7 mouse cellular contexts compared by ENCODE assay signal in the genomic region with DNA sequence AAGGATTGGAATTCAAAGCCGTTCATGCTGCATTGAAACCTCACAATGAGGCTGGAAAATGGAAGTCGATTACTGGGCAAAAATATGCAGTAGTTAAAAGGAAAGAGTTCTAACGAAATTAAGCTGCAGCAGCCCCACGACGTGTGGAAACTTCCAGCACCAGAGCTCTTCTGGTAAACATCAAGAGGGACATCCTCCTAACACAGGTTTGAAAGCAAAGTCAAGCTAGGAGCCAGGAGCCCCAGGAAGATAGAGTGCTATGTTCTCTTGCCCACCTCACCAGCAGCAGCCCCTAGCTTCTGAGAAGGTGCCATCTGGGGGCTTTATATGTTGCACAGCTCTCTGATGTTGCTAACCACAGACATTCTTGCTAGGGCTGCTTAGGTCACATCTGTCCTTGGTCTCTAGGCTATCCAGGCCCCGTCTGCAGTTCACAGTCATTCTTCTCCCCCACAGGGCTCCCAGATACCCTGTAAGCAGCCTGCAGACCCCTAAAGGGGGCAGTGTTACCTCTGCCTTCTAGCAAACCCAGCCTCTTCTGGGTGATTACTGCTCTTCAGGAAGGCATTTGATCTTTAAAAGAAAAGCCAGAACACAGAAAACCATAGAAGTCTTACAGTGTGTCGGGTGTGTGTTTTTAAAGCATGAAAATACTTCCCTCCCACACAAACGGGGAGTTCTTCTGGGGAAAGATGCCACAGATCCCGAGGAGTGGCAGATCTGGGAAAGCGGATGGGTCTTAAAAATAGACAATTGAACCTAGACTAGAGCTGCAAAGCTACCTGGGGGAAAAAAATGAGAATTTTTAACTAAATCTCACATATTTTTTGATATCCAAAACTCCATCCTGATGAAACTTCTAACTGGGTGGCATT. TPM values are rescaled to one million over a fixed set of nuclear protein-coding genes. Genes with fewer than 3 reads are reported as not detected.
A peak's percentile ranks its signal among the peaks of the same experiment; 100 is the strongest.
DNase-seq lines count a peak whose midpoint lies in the region; ATAC-seq and TF ChIP-seq lines count a peak whose summit lies in the region.

No protein-coding gene starts in this region.

- peak; percentile 44 for TF ChIP-seq CTCF in intestine, postnatal 0 days (IDR thresholded peaks at IDR 0.05; ENCODE audit: low read depth)

- no peaks in the 10 kb centered on the region for H3K36me3 ChIP-seq in forebrain, embryonic 11.5 days (ENCODE audit: control insufficient read depth, insufficient read depth, low read length)
- no peaks in the 10 kb centered on the region for H3K36me3 ChIP-seq in intestine, postnatal 0 days (ENCODE audit: control insufficient read depth, insufficient read depth)

- peak overlapping the region; percentile 87 for H3K4me2 ChIP-seq in forebrain, embryonic 11.5 days (ENCODE audit: low read depth, low read length, severe bottlenecking)
- H3K4me2 ChIP-seq in intestine, postnatal 0 days (replicated peaks; ENCODE audit: low read depth), result peak overlapping the region; percentile 95

- ATAC-seq in forebrain, embryonic 11.5 days (replicated peaks; ENCODE audit: low FRiP score), result no peak
- ATAC-seq in intestine, postnatal 0 days, result no peak
- ATAC-seq in megakaryocyte-erythroid progenitor cell, adult 5-6 weeks (replicated peaks; ENCODE audit: low FRiP score, low TSS enrichment, poor library complexity, severe bottlenecking), result no peak

- WGBS in forebrain, embryonic 11.5 days, result 16% methylated on average over 10 of the region's 10 CpGs
- WGBS in intestine, postnatal 0 days, result 69% methylated on average over 10 of the region's 10 CpGs

- peaks cover 10% of the 10 kb centered on the region for H3K4me1 ChIP-seq in forebrain, embryonic 11.5 days (replicated peaks; ENCODE audit: control insufficient read depth, insufficient read depth, low read length)
- peaks cover 11% of the 10 kb centered on the region; the same call in 1 of the 2 replicates for H3K4me1 ChIP-seq in intestine, postnatal 0 days (replicated peaks; ENCODE audit: control insufficient read depth, insufficient read depth, low read length)

- peak; percentile 59 for DNase-seq in left cerebral cortex, postnatal 4 days
- DNase-seq in left cerebral cortex, postnatal 10 days (ENCODE audit: extremely low spot score in 1 of 2, low spot score in 2 of 2), result no peak
- peak; percentile 18 for DNase-seq in ZHBTc4 (ENCODE audit: low read depth, low spot score)
- peak; percentile 67 for DNase-seq in forebrain, embryonic 11.5 days (ENCODE audit: low spot score)
- peak; percentile 45 for DNase-seq in neural tube, embryonic 10.5 days (ENCODE audit: extremely low spot score, low spot score)

- peak overlapping the region; percentile 88 for H3K4me3 ChIP-seq in forebrain, embryonic 11.5 days (ENCODE audit: low read depth, low read length)
- no peak overlapping the region for H3K4me3 ChIP-seq in intestine, postnatal 0 days (ENCODE audit: low read depth, low read length)

- intact Hi-C loops in left cerebral cortex, postnatal 4 days (cut with DNase I), result loop anchor here (5.0 to 10.0 kb wide), 2 partner anchors 173 to 274 kb away; no protein-coding TSS in a partner anchor
- intact Hi-C loops in left cerebral cortex, postnatal 10 days (cut with DNase I), result loop anchor here (2.0 to 10.0 kb wide), 2 partner anchors 163 to 265 kb away; no protein-coding TSS in a partner anchor

- H3K27me3 ChIP-seq in forebrain, embryonic 11.5 days (ENCODE audit: control insufficient read depth, insufficient read depth, low read length), result no peaks in the 10 kb centered on the region
- H3K27me3 ChIP-seq in intestine, postnatal 0 days (replicated peaks; ENCODE audit: control insufficient read depth, insufficient read depth, low read length), result no peaks in the 10 kb centered on the region

- peak overlapping the region; percentile 61; the same call in 1 of the 2 replicates for H3K27ac ChIP-seq in forebrain, embryonic 11.5 days (ENCODE audit: low read depth, low read length)
- H3K27ac ChIP-seq in intestine, postnatal 0 days (ENCODE audit: low read depth, low read length), result no peak overlapping the region

- H3K9me3 ChIP-seq in forebrain, embryonic 11.5 days (ENCODE audit: control insufficient read depth, low read length), result no peaks in the 10 kb centered on the region
- no peaks in the 10 kb centered on the region for H3K9me3 ChIP-seq in intestine, postnatal 0 days (ENCODE audit: control insufficient read depth)

- H3K9ac ChIP-seq in forebrain, embryonic 11.5 days (ENCODE audit: low read length), result peak overlapping the region; percentile 92
- H3K9ac ChIP-seq in intestine, postnatal 0 days (ENCODE audit: low read depth, low read length), result no peak overlapping the region

RNA-seq across cellular contexts. Expression of gene Hdac4, which starts 17.2 kb away (rescaled TPM):
- total RNA-seq in left cerebral cortex, postnatal 4 days (2021), result 10 to 100 TPM; 78.6 to 81.6 TPM
- total RNA-seq in left cerebral cortex, postnatal 10 days (2021), result 10 to 100 TPM; 98.1 to 98.7 TPM
- 29.6 and 31.9 TPM in 2 replicates for polyA plus RNA-seq in forebrain, embryonic 11.5 days (2014; fragmentation: Nextera tagmentation; extraction: Ambion mirVana)
- polyA plus RNA-seq in intestine, postnatal 0 days (2015; fragmentation: Nextera tagmentation; extraction: Ambion mirVana), result 6.7 and 7.1 TPM in 2 replicates
- 20.3 and 23.8 TPM in 2 replicates for total RNA-seq in megakaryocyte-erythroid progenitor cell, adult 5-6 weeks (2014; fragmentation: Nextera tagmentation)
- total RNA-seq in megakaryocyte-erythroid progenitor cell, adult 5-6 weeks (2017), result 6.6 and 12.4 TPM in 2 replicates

Comparison
In these comparisons a context has a peak if more than half of its experiments do, and no peak if none do; other contexts are left out.
1. DNase-seq: peak in left cerebral cortex, postnatal 4 days (single experiment), ZHBTc4 (single experiment), forebrain, embryonic 11.5 days (single experiment) and neural tube, embryonic 10.5 days (single experiment); none in left cerebral cortex, postnatal 10 days (0 of 2).